Mouse (Mus musculus): ENCODE measurements around the gene Slc2a2. TPM values are rescaled to one million over a fixed set of nuclear protein-coding genes. Genes with fewer than 3 reads are reported as not detected.
A peak's percentile ranks its signal among the peaks of the same experiment; 100 is the strongest.
"Not testable (repeated sequence)": the region's sequence is repeated elsewhere in the genome, so short reads cannot be mapped to it uniquely, and the experiment has no call there.

The Slc2a2 gene
- polyA plus RNA-seq, 1 experiment from 2014 or later: 0.10 TPM

GRCm38 (mm10) chr3:28736981-28737380 lies 39.3 kb downstream of the Slc2a2 start:
- H3K4me2 ChIP-seq: no peak overlapping the region
- ATAC-seq: no peak
- H3K27me3 ChIP-seq: 0 out of 2 replicates have a peak, but pooled peaks cover 3% of the 10 kb centered on the region
- H3K4me3 ChIP-seq: no peak overlapping the region
- H3K9me3 ChIP-seq (replicated peaks): no peaks in the 10 kb centered on the region
- WGBS: 26% methylated on average over 2 of the region's 2 CpGs
- no peak overlapping the region for H3K27ac ChIP-seq
- peaks cover 9% of the 10 kb centered on the region for H3K4me1 ChIP-seq
- H3K9ac ChIP-seq: no peak overlapping the region
- H3K36me3 ChIP-seq (ENCODE audit: poor library complexity, severe bottlenecking): no peaks in the 10 kb centered on the region

- Histone ChIP-seq H3K9ac (no peak overlapping the region), H3K4me3 (no peak overlapping the region), H3K4me2 (no peak overlapping the region), H3K36me3 (ENCODE audit: poor library complexity, severe bottlenecking) (no peaks in the 10 kb centered on the region), H3K4me1 (peaks cover 9% of the 10 kb centered on the region), H3K9me3 (replicated peaks) (no peaks in the 10 kb centered on the region), H3K27ac (no peak overlapping the region), H3K27me3 (peaks cover 11% of the 10 kb centered on the region; the same call in 1 of the 2 replicates)
- ATAC-seq: no peak
- 20% methylated on average over 6 of the region's 6 CpGs for WGBS
Measured at GRCm38 (mm10) chr3:28740353-28740752, 42.6 kb downstream of the Slc2a2 start.

GRCm38 (mm10) chr3:28743251-28743650 lies 45.5 kb downstream of the Slc2a2 start:
- no peak overlapping the region for H3K4me3 ChIP-seq
- peak; percentile 28; the same call in 1 of the 2 replicates for ATAC-seq
- WGBS: 42% methylated on average over 8 of the region's 8 CpGs
- no peak overlapping the region for H3K4me2 ChIP-seq
- no peaks in the 10 kb centered on the region for H3K36me3 ChIP-seq (ENCODE audit: poor library complexity, severe bottlenecking)
- H3K9ac ChIP-seq: no peak overlapping the region
- H3K9me3 ChIP-seq (replicated peaks): no peaks in the 10 kb centered on the region
- H3K27ac ChIP-seq: no peak overlapping the region
- peaks cover 8% of the 10 kb centered on the region; the same call in 1 of the 2 replicates for H3K27me3 ChIP-seq
- H3K4me1 ChIP-seq: peaks cover 3% of the 10 kb centered on the region; the same call in 1 of the 2 replicates

DNA sequence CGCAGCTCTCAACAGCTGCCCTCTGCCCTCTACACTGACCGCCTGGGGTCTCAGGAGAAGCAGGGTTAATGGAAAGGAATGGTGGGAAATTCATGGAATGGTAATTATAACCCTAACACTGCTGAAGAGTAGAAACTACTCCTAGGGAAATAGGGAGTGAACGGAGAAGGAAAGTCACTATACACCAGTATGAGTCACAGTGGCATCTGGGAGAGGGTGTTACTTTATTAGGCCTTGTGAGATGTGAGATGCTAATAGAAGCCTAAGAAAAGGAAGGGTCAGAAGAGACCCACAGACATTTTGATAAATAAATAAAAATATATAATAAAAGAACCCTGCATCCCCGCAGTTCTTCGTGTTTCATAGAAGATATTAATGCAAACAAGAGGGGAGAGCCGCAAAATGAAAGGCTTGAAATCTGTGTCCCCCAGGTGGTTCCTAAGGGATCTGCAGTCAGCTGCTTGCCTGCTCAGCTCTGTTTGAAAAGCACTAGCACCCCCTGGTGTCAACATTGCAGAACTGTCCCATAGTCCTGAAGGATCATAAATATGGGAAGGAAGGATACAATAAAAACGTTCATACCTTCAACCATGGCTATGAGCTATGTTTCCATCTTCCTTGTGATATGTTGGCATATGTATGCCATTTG lies 48.3 kb downstream of the Slc2a2 start:
- no peak overlapping the region for H3K4me3 ChIP-seq
- peaks cover 8% of the 10 kb centered on the region; the same call in 1 of the 2 replicates for H3K27me3 ChIP-seq
- H3K9ac ChIP-seq: no peak overlapping the region
- peaks cover 3% of the 10 kb centered on the region; the same call in 1 of the 2 replicates for H3K4me1 ChIP-seq
- H3K4me2 ChIP-seq: no peak overlapping the region
- no peak overlapping the region for H3K27ac ChIP-seq
- peak; percentile 93 for ATAC-seq
- 34% methylated on average over 7 of the region's 7 CpGs for WGBS
- no peaks in the 10 kb centered on the region for H3K36me3 ChIP-seq (ENCODE audit: poor library complexity, severe bottlenecking)
- no peaks in the 10 kb centered on the region for H3K9me3 ChIP-seq (replicated peaks)

DNA sequence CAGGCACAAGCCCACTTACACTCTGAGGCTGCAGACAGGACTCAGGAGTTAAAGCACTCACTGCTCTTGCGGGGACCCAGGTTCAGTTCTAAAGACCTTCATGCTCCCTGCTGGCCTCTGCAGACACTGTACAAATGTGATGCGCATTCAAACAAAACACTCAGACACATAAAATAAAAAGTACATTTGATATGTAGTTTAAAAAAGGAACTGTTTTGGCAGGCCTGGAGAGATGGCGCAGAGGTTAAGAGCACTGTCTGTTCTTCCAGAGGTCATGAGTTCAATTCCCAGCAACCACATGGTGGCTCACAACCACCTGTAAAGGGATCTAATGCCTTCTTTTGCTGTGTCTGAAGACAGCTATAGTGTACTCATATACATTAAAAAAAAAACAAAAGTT lies 50.4 kb downstream of the Slc2a2 start:
- Histone ChIP-seq H3K9ac (no peak overlapping the region), H3K4me1 (peaks cover 3% of the 10 kb centered on the region; the same call in 1 of the 2 replicates), H3K9me3 (replicated peaks) (no peaks in the 10 kb centered on the region), H3K4me3 (no peak overlapping the region), H3K27me3 (peaks cover 8% of the 10 kb centered on the region; the same call in 1 of the 2 replicates), H3K4me2 (no peak overlapping the region), H3K36me3 (ENCODE audit: poor library complexity, severe bottlenecking) (no peaks in the 10 kb centered on the region), H3K27ac (no peak overlapping the region)
- 86% methylated on average over 3 of the region's 3 CpGs for WGBS
- ATAC-seq: no peak

DNA sequence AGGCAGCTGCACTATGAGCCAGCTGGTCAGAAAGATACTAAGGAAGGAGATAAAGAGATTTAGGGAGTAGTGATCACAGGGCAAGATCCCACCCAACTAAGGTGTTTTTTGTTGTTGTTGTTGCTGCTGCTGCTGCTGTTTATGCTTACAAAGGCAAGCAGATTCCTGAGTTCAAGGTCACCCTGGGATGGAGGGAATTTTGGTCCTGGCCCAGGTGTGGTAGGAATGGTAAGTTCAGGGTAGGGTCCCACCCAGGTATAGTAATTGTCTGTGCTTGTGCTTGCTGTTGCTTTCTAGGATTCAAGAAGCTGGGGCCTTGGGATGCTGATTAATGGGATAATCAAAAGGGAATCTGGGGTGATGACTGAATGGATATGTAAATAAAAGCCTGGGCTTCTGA lies 51.3 kb downstream of the Slc2a2 start:
- no peak for ATAC-seq
- no peaks in the 10 kb centered on the region for H3K36me3 ChIP-seq (ENCODE audit: poor library complexity, severe bottlenecking)
- H3K4me2 ChIP-seq: no peak overlapping the region
- no peak overlapping the region for H3K9ac ChIP-seq
- peaks cover 3% of the 10 kb centered on the region; the same call in 1 of the 2 replicates for H3K4me1 ChIP-seq
- H3K27ac ChIP-seq: no peak overlapping the region
- 0 out of 2 replicates have a peak, but pooled peaks cover 4% of the 10 kb centered on the region for H3K27me3 ChIP-seq
- no peaks in the 10 kb centered on the region for H3K9me3 ChIP-seq (replicated peaks)
- no peak overlapping the region for H3K4me3 ChIP-seq

- H3K9ac ChIP-seq: no peak overlapping the region
- peaks cover 6% of the 10 kb centered on the region for H3K4me1 ChIP-seq
- WGBS: 60% methylated on average over 7 of the region's 7 CpGs
- no peaks in the 10 kb centered on the region for H3K9me3 ChIP-seq (replicated peaks)
- no peak; the same call in 1 of the 2 replicates for ATAC-seq
- no peak overlapping the region for H3K4me3 ChIP-seq
- H3K36me3 ChIP-seq (ENCODE audit: poor library complexity, severe bottlenecking): no peaks in the 10 kb centered on the region
- no peaks in the 10 kb centered on the region for H3K27me3 ChIP-seq
- no peak overlapping the region for H3K27ac ChIP-seq
- H3K4me2 ChIP-seq: no peak overlapping the region
Measured at GRCm38 (mm10) chr3:28755477-28755876, 57.8 kb downstream of the Slc2a2 start.

GRCm38 (mm10) chr3:28761225-28761789 lies 63.6 kb downstream of the Slc2a2 start:
- ATAC-seq: no peak
- H3K4me2 ChIP-seq: no peak overlapping the region
- no peaks in the 10 kb centered on the region for H3K4me1 ChIP-seq
- H3K9me3 ChIP-seq (replicated peaks): no peaks in the 10 kb centered on the region
- no peaks in the 10 kb centered on the region for H3K36me3 ChIP-seq (ENCODE audit: poor library complexity, severe bottlenecking)
- no peak overlapping the region for H3K27ac ChIP-seq
- no peak overlapping the region for H3K9ac ChIP-seq
- WGBS: 76% methylated on average over 8 of the region's 8 CpGs
- H3K4me3 ChIP-seq: no peak overlapping the region
- H3K27me3 ChIP-seq: no peaks in the 10 kb centered on the region

DNA sequence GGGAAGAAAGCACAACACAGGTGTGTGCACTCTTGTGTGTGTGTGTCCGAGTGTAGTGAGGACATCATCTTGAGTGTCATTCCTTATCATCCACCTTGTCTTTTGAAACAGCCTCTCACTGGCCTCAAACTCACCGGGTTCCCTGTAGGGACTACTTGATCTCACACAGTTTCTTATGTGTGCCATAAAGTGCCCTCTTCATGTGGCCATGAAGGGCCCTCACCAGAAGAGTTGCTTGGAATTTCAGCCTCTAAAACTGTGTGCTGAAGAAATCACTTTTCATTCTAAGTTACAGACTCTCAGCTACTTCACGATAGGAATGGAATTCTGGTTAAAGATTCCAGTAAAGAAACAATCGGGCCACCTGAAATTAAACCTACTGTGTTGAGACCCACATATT lies 69.2 kb downstream of the Slc2a2 start:
- Histone ChIP-seq H3K36me3 (ENCODE audit: poor library complexity, severe bottlenecking) (no peaks in the 10 kb centered on the region), H3K4me1 (no peaks in the 10 kb centered on the region), H3K9ac (no peak overlapping the region), H3K27me3 (no peaks in the 10 kb centered on the region), H3K27ac (no peak overlapping the region), H3K4me2 (no peak overlapping the region), H3K4me3 (no peak overlapping the region), H3K9me3 (replicated peaks) (0 out of 2 replicates have a peak, but pooled peaks cover 3% of the 10 kb centered on the region)
- ATAC-seq: no peak
- 94% methylated on average over 4 of the region's 4 CpGs for WGBS

- Histone ChIP-seq H3K27ac (no peak overlapping the region), H3K9ac (no peak overlapping the region), H3K4me2 (no peak overlapping the region), H3K27me3 (no peaks in the 10 kb centered on the region), H3K4me1 (no peaks in the 10 kb centered on the region), H3K9me3 (replicated peaks) (0 out of 2 replicates have a peak, but pooled peaks cover 3% of the 10 kb centered on the region), H3K36me3 (ENCODE audit: poor library complexity, severe bottlenecking) (no peaks in the 10 kb centered on the region), H3K4me3 (no peak overlapping the region)
- 85% methylated on average over 3 of the region's 3 CpGs for WGBS
- no peak for ATAC-seq
Measured at GRCm38 (mm10) chr3:28768222-28768621, 70.5 kb downstream of the Slc2a2 start.

GRCm38 (mm10) chr3:28772919-28773318 lies 75.2 kb downstream of the Slc2a2 start:
- not testable (repeated sequence) for H3K27ac ChIP-seq

GRCm38 (mm10) chr3:28775361-28775760 lies 77.7 kb downstream of the Slc2a2 start:
- no peak for ATAC-seq
- H3K4me1 ChIP-seq: no peaks in the 10 kb centered on the region
- no peaks in the 10 kb centered on the region for H3K9me3 ChIP-seq (replicated peaks)
- H3K4me2 ChIP-seq: no peak overlapping the region
- no peaks in the 10 kb centered on the region for H3K27me3 ChIP-seq
- no peaks in the 10 kb centered on the region for H3K36me3 ChIP-seq (ENCODE audit: poor library complexity, severe bottlenecking)
- no peak overlapping the region for H3K9ac ChIP-seq
- H3K27ac ChIP-seq: no peak overlapping the region
- no peak overlapping the region for H3K4me3 ChIP-seq
- WGBS: 93% methylated on average over 7 of the region's 7 CpGs

More at GRCm38 (mm10) chr3:28772919-28773318, 75.2 kb downstream of the Slc2a2 start:
- H3K4me1 ChIP-seq; H3K36me3 ChIP-seq (ENCODE audit: poor library complexity, severe bottlenecking); H3K4me2 ChIP-seq; ATAC-seq; H3K9ac ChIP-seq; H3K27me3 ChIP-seq; H3K4me3 ChIP-seq; H3K9me3 ChIP-seq (replicated peaks): not testable (repeated sequence)
- 72% methylated on average over 4 of the region's 4 CpGs for WGBS

Measured in forebrain, embryonic 13.5 days (tissue).